Mouse (Mus musculus): Measurements from ENCODE around the gene Tnc. TPM values are rescaled to one million over a fixed set of nuclear protein-coding genes. Genes with fewer than 3 reads are reported as not detected.
"Not testable (repeated sequence)": the region's sequence is repeated elsewhere in the genome, so short reads cannot be mapped to it uniquely, and the experiment has no call there.

The Tnc gene
- polyA plus RNA-seq, 1 experiment: 16.5 TPM

GRCm38 (mm10) chr4:63972536-63972935 lies 74.3 kb downstream of the Tnc start:
- no peak for TF ChIP-seq POLR2A (IDR thresholded peaks at IDR 0.05; ENCODE audit: borderline replicate concordance, control insufficient read depth, low read depth, low read length)
- TF ChIP-seq CTCF (IDR thresholded peaks at IDR 0.05; ENCODE audit: control insufficient read depth, insufficient read depth, low read length): no peak
- no peaks in the 10 kb centered on the region for H3K4me1 ChIP-seq (ENCODE audit: control insufficient read depth, insufficient read depth, low read length)
- H3K4me3 ChIP-seq (replicated peaks; ENCODE audit: control insufficient read depth, low read depth, low read length): no peak overlapping the region
- no peak overlapping the region for H3K27ac ChIP-seq (ENCODE audit: control insufficient read depth, insufficient read depth, low read depth, low read length, poor library complexity)
- 86% methylated on average over 2 of the region's 2 CpGs for WGBS

GRCm38 (mm10) chr4:63971762-63972161 lies 75.1 kb downstream of the Tnc start:
- Histone ChIP-seq H3K4me1 (ENCODE audit: control insufficient read depth, insufficient read depth, low read length) (no peaks in the 10 kb centered on the region), H3K4me3 (replicated peaks; ENCODE audit: control insufficient read depth, low read depth, low read length) (no peak overlapping the region), H3K27ac (ENCODE audit: control insufficient read depth, insufficient read depth, low read depth, low read length, poor library complexity) (no peak overlapping the region)
- WGBS: 76% methylated on average over 1 of the region's 1 CpGs
- TF ChIP-seq POLR2A (IDR thresholded peaks at IDR 0.05; ENCODE audit: borderline replicate concordance, control insufficient read depth, low read depth, low read length) (no peak), CTCF (IDR thresholded peaks at IDR 0.05; ENCODE audit: control insufficient read depth, insufficient read depth, low read length) (no peak)

- TF ChIP-seq CTCF (IDR thresholded peaks at IDR 0.05; ENCODE audit: control insufficient read depth, insufficient read depth, low read length) (no peak), POLR2A (IDR thresholded peaks at IDR 0.05; ENCODE audit: borderline replicate concordance, control insufficient read depth, low read depth, low read length) (no peak)
- no peak overlapping the region for H3K27ac ChIP-seq (ENCODE audit: control insufficient read depth, insufficient read depth, low read depth, low read length, poor library complexity)
- whole genome bisulfite sequencing: 5% methylated on average over 4 of the region's 4 CpGs
- no peak overlapping the region for H3K4me3 ChIP-seq (replicated peaks; ENCODE audit: control insufficient read depth, low read depth, low read length)
- H3K4me1 ChIP-seq (ENCODE audit: control insufficient read depth, insufficient read depth, low read length): no peaks in the 10 kb centered on the region
Observed at GRCm38 (mm10) chr4:63970925-63971324, 75.9 kb downstream of the Tnc start.

DNA sequence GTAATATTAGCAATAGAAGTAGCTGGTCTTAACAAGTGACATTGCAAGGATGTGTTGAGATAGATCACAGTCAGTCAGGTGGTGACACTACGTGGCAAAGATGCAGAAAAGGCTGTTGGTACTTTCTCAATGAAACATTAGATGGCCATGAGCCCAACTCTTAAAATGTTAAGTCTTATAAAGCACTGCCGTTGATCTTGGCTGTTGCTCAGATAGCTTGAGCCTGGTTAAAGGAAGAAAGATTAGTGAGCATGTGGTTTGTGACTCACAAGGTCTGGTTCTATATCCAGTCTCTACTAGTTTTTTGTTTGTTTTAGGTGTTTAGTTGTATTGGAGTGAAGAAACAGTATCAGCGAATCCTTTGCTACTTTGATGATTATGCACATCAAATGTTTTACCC lies 76.9 kb downstream of the Tnc start:
- 66% methylated on average over 3 of the region's 3 CpGs for WGBS
- TF ChIP-seq CTCF (IDR thresholded peaks at IDR 0.05; ENCODE audit: control insufficient read depth, insufficient read depth, low read length) (no peak), POLR2A (IDR thresholded peaks at IDR 0.05; ENCODE audit: borderline replicate concordance, control insufficient read depth, low read depth, low read length) (no peak)
- no peaks in the 10 kb centered on the region for H3K4me1 ChIP-seq (ENCODE audit: control insufficient read depth, insufficient read depth, low read length)

DNA sequence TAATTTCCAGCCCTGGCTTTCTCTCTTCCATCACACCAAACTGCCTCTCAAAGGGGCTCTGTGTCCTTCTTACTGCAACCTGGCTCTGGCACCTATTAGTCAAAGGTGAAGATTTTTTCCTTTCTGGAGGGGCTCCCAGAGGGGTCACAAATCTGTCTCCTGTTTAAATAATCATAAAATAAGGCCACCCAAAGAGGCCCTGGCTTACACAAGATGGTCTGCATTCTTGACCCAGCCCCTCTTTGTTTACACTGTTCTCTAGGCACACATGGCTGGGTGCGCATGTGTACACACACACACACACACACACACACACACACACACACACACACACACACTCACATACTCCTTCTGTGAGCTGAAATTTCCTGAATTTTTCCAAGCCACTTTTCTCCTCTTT lies 83.4 kb downstream of the Tnc start:
- TF ChIP-seq CTCF (IDR thresholded peaks at IDR 0.05; ENCODE audit: control insufficient read depth, insufficient read depth, low read length): no peak
- TF ChIP-seq POLR2A (IDR thresholded peaks at IDR 0.05; ENCODE audit: borderline replicate concordance, control insufficient read depth, low read depth, low read length): no peak
- WGBS: 85% methylated on average over 1 of the region's 1 CpGs

More for the DNA sequence above, 76.9 kb downstream of the Tnc start:
- no peak overlapping the region for H3K27ac ChIP-seq (ENCODE audit: control insufficient read depth, insufficient read depth, low read depth, low read length, poor library complexity)
- H3K4me3 ChIP-seq (replicated peaks; ENCODE audit: control insufficient read depth, low read depth, low read length): no peak overlapping the region

DNA sequence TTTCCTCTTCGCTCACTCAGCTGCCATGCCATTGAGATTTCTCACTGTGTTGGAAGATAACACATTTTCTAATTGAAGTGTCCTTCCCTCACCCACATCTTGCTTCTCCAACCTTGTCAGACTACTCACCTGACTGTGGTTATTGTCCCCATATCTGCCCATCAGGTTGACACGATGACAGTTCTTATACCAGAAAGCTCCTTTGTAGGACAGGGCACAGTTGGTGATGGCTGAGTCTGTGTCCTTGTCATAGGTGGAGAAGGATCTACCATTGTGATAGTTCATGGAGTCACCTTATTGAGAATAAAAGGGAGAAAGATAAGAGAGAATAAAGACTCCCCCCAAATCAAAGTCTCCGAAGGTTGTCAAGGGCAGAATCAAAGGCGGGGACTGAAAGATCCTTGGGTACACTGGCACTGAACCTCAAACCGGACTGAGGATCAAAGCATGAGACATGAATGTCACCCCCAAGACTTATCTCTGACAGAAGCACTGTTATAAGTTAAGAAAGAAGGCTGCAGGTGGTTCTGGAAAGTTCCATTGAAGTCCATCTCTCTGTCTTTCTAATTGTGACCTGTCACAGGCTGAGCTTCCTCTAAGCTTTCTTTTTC lies 84.9 kb downstream of the Tnc start:
- 88% methylated on average over 5 of the region's 5 CpGs for WGBS
- no peak for TF ChIP-seq CTCF (IDR thresholded peaks at IDR 0.05; ENCODE audit: control insufficient read depth, insufficient read depth, low read length)
- TF ChIP-seq POLR2A (IDR thresholded peaks at IDR 0.05; ENCODE audit: borderline replicate concordance, control insufficient read depth, low read depth, low read length): no peak

More for the DNA sequence above, 83.4 kb downstream of the Tnc start:
- Histone ChIP-seq H3K27ac (ENCODE audit: control insufficient read depth, insufficient read depth, low read depth, low read length, poor library complexity) (no peak overlapping the region), H3K4me1 (ENCODE audit: control insufficient read depth, insufficient read depth, low read length) (no peaks in the 10 kb centered on the region), H3K4me3 (replicated peaks; ENCODE audit: control insufficient read depth, low read depth, low read length) (no peak overlapping the region)

GRCm38 (mm10) chr4:63958601-63959000 lies 88.2 kb downstream of the Tnc start:
- TF ChIP-seq POLR2A (IDR thresholded peaks at IDR 0.05; ENCODE audit: borderline replicate concordance, control insufficient read depth, low read depth, low read length) (no peak), CTCF (IDR thresholded peaks at IDR 0.05; ENCODE audit: control insufficient read depth, insufficient read depth, low read length) (no peak)
- H3K27ac ChIP-seq (ENCODE audit: control insufficient read depth, insufficient read depth, low read depth, low read length, poor library complexity): no peak overlapping the region
- 76% methylated on average over 4 of the region's 4 CpGs for WGBS
- H3K4me3 ChIP-seq (replicated peaks; ENCODE audit: control insufficient read depth, low read depth, low read length): no peak overlapping the region
- H3K4me1 ChIP-seq (ENCODE audit: control insufficient read depth, insufficient read depth, low read length): no peaks in the 10 kb centered on the region

More for the DNA sequence above, 84.9 kb downstream of the Tnc start:
- Histone ChIP-seq H3K4me1 (ENCODE audit: control insufficient read depth, insufficient read depth, low read length) (no peaks in the 10 kb centered on the region), H3K27ac (ENCODE audit: control insufficient read depth, insufficient read depth, low read depth, low read length, poor library complexity) (no peak overlapping the region), H3K4me3 (replicated peaks; ENCODE audit: control insufficient read depth, low read depth, low read length) (no peak overlapping the region)

GRCm38 (mm10) chr4:63950054-63950453 lies 96.8 kb downstream of the Tnc start:
- Histone ChIP-seq H3K4me3 (replicated peaks; ENCODE audit: control insufficient read depth, low read depth, low read length) (no peak overlapping the region), H3K4me1 (ENCODE audit: control insufficient read depth, insufficient read depth, low read length) (no peaks in the 10 kb centered on the region), H3K27ac (ENCODE audit: control insufficient read depth, insufficient read depth, low read depth, low read length, poor library complexity) (no peak overlapping the region)
- 87% methylated on average over 9 of the region's 9 CpGs for WGBS
- TF ChIP-seq POLR2A (IDR thresholded peaks at IDR 0.05; ENCODE audit: borderline replicate concordance, control insufficient read depth, low read depth, low read length) (no peak), CTCF (IDR thresholded peaks at IDR 0.05; ENCODE audit: control insufficient read depth, insufficient read depth, low read length) (no peak)

- not testable (repeated sequence) for H3K4me3 ChIP-seq (replicated peaks; ENCODE audit: control insufficient read depth, low read depth, low read length); H3K27ac ChIP-seq (ENCODE audit: control insufficient read depth, insufficient read depth, low read depth, low read length, poor library complexity); H3K4me1 ChIP-seq (ENCODE audit: control insufficient read depth, insufficient read depth, low read length)
- 74% methylated on average over 5 of the region's 5 CpGs for WGBS
Observed at GRCm38 (mm10) chr4:63948688-63949073, 98.1 kb downstream of the Tnc start.
